Mouse (Mus musculus) ES-CJ7 (cell line): ENCODE results near the gene Samd4.

Experiments
- DNase-seq: peaks from one replicate; pipeline ENCODE4 v3.0.0; 2011; ENCODE audit warnings: low read depth, low spot score

Gene Samd4

GRCm38 (mm10) chr14:46908858-46909257, 26.2 kb downstream of the Samd4 start:
- no peak for DNase-seq

GRCm38 (mm10) chr14:46912496-46912895, 29.8 kb downstream of the Samd4 start:
- DNase-seq = no peak

- DNase-seq = no peak
Observed at GRCm38 (mm10) chr14:46914356-46914755, 31.7 kb downstream of the Samd4 start.

- no peak for DNase-seq
Observed at GRCm38 (mm10) chr14:46915555-46915954, 32.9 kb downstream of the Samd4 start.

- DNase-seq = no peak
Observed at GRCm38 (mm10) chr14:46916581-46916980, 33.9 kb downstream of the Samd4 start.

GRCm38 (mm10) chr14:46917136-46917535, 34.5 kb downstream of the Samd4 start:
- no peak for DNase-seq

GRCm38 (mm10) chr14:46917581-46917980, 34.9 kb downstream of the Samd4 start:
- DNase-seq = no peak

- no peak for DNase-seq
Observed at GRCm38 (mm10) chr14:46920496-46920895, 37.8 kb downstream of the Samd4 start.

GRCm38 (mm10) chr14:46921178-46921975, 38.7 kb downstream of the Samd4 start:
- DNase-seq = no peak

GRCm38 (mm10) chr14:46923931-46924330, 41.3 kb downstream of the Samd4 start:
- DNase-seq = no peak

- DNase-seq = no peak
Observed at GRCm38 (mm10) chr14:46924422-46924821, 41.8 kb downstream of the Samd4 start.

- no peak for DNase-seq
Observed at GRCm38 (mm10) chr14:46928556-46928955, 45.9 kb downstream of the Samd4 start.

- no peak for DNase-seq
Observed at GRCm38 (mm10) chr14:46932121-46932520, 49.5 kb downstream of the Samd4 start.

- no peak for DNase-seq
Observed at GRCm38 (mm10) chr14:46932708-46933107, 50.1 kb downstream of the Samd4 start.

- DNase-seq = peak; percentile 36
Observed at GRCm38 (mm10) chr14:46941077-46941476, 58.4 kb downstream of the Samd4 start.

GRCm38 (mm10) chr14:46941896-46942812, 59.5 kb downstream of the Samd4 start:
- DNase-seq = peak; percentile 16

- DNase-seq = no peak
Observed at GRCm38 (mm10) chr14:46944411-46944810, 61.8 kb downstream of the Samd4 start.

GRCm38 (mm10) chr14:46945903-46946490, 63.3 kb downstream of the Samd4 start:
- DNase-seq = no peak

GRCm38 (mm10) chr14:46947644-46948043, 65.0 kb downstream of the Samd4 start:
- no peak for DNase-seq

- DNase-seq = no peak
Observed at GRCm38 (mm10) chr14:46950527-46951384, 68.1 kb downstream of the Samd4 start.

GRCm38 (mm10) chr14:46952264-46952663, 69.6 kb downstream of the Samd4 start:
- DNase-seq = no peak
